Comparison of ENCODE assay signal across 9 mouse cellular contexts in the genomic region with DNA sequence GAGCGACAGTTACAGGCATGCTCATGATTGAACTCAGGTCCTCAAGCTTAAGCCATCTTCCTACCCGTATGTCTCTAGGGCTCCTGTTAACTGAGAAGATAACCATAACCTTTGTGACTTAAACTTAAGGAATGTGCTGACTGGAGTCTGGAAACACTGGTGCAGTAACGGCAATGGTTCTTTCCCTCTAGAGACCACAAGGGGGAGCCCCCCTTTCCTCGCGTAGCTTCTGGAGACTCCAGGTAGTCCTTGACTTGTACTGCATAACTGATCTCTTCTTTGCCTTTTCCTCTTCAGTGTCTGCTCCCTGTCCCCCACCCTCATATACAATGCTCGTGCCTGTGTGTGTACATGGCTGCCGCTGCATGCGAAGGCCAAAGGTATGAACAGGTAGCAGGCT.
A peak's percentile ranks its signal among the peaks of the same experiment; 100 is the strongest.
DNase-seq lines count a peak whose midpoint lies in the region; ATAC-seq and TF ChIP-seq lines count a peak whose summit lies in the region.
"Had no signal": no experiment of that assay in that cellular context is flagged by ENCODE, and none has a peak within 500 bp of the region (broad histone marks: within the 10 kb centered on the region; RNA-seq: fewer than 3 reads in every experiment).

No protein-coding gene starts in this region.

- DNase-seq in heart, adult 2 months, result no peak
- DNase-seq in heart, postnatal 14 days, result no peak
- DNase-seq in urinary bladder, postnatal 14 days (ENCODE audit: low spot score), result peak; percentile 9
- no peak for DNase-seq in urinary bladder, postnatal 25 days (ENCODE audit: low spot score)
- DNase-seq in spleen, postnatal 36 days (ENCODE audit: low spot score in 2 of 2), result no peak
- no peak for DNase-seq in right cerebral cortex, postnatal 4 days
- DNase-seq in ovary, postnatal 10 days (ENCODE audit: low spot score), result no peak
- DNase-seq: heart, adult 18-20 months had no signal

- H3K4me1 ChIP-seq in heart, adult 2 months (ENCODE audit: control insufficient read depth, insufficient read depth, low read length), result no peaks in the 10 kb centered on the region; the same call in 1 of the 2 replicates

- intact Hi-C loops in heart, adult 2 months (cut with DNase I), result no loop called here
- intact Hi-C loops in heart, postnatal 14 days (cut with DNase I), result no loop called here

- 67% methylated on average over 8 of the region's 8 CpGs for WGBS in heart, adult 2 months

- no peaks in the 10 kb centered on the region for H3K27me3 ChIP-seq in heart, adult 2 months (ENCODE audit: control insufficient read depth, insufficient read depth, low read length)

- no peak overlapping the region for H3K9ac ChIP-seq in heart, adult 2 months (ENCODE audit: low read depth, low read length)

- no peaks in the 10 kb centered on the region for H3K79me2 ChIP-seq in heart, adult 2 months (replicated peaks; ENCODE audit: control insufficient read depth, insufficient read depth, low read length)

- TF ChIP-seq EP300 in heart, adult 2 months (IDR thresholded peaks at IDR 0.05; ENCODE audit: insufficient read depth, low read depth, low read length), result no peak

- no peaks in the 10 kb centered on the region for H3K36me3 ChIP-seq in heart, adult 2 months (ENCODE audit: control insufficient read depth, insufficient read depth, low read length)

- ATAC-seq in hematopoietic stem cell, adult 5-6 weeks (replicated peaks in 1 of 2; ENCODE audit: insufficient read depth in 1 of 2, low FRiP score in 2 of 2, low TSS enrichment in 1 of 2, low read depth in 1 of 2, poor library complexity in 2 of 2, severe bottlenecking in 2 of 2), result peak; percentile 51 to 62; a peak in 2 of 4 replicates

- no peak overlapping the region for H3K4me3 ChIP-seq in heart, adult 2 months

- no peak overlapping the region for H3K27ac ChIP-seq in heart, adult 2 months

- TF ChIP-seq POLR2A in heart, adult 2 months (IDR thresholded peaks at IDR 0.05; ENCODE audit: insufficient read depth, low read depth, low read length), result no peak

- TF ChIP-seq CTCF in heart, adult 2 months (IDR thresholded peaks at IDR 0.05), result peak; percentile 48
